ENCODE assay signal across 24 mouse cellular contexts in the genomic region with DNA sequence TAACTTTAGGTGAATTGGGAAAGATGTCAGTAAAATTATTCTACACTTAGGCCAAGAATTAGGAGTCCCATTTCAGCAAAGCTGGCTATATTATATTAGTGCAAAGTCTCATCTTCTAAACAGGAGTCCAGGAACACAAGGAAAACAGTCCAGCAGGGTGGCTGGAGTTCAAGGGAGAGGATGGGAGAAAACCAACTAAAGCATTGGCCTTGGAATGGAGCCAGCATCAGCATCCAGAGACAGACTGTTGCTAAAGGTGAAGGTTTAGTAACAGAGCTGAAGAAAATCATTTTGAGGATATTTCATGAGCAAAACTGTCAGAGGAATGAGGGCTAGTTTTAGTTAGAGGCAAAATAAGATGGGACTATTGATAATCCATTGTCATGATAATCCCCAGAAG.
DNase-seq lines count a peak whose midpoint lies in the region; ATAC-seq lines count a peak whose summit lies in the region.
"Had no signal": no experiment of that assay in that cellular context is flagged by ENCODE, and none has a peak within 500 bp of the region (broad histone marks: within the 10 kb centered on the region; RNA-seq: fewer than 3 reads in every experiment).

No protein-coding gene starts in this region.

- no peaks in the 10 kb centered on the region for H3K4me1 ChIP-seq in intestine, embryonic 16.5 days (ENCODE audit: control insufficient read depth, insufficient read depth, low read length)
- H3K4me1 ChIP-seq: embryonic facial prominence, embryonic 12.5 days; heart, embryonic 12.5 days; heart, embryonic 15.5 days had no signal

- H3K27me3 ChIP-seq in intestine, embryonic 16.5 days (replicated peaks; ENCODE audit: control insufficient read depth, insufficient read depth, low read length): no peaks in the 10 kb centered on the region
- H3K27me3 ChIP-seq: embryonic facial prominence, embryonic 12.5 days; embryonic facial prominence, embryonic 15.5 days; heart, embryonic 12.5 days; heart, embryonic 15.5 days had no signal

- H3K9me3 ChIP-seq in intestine, embryonic 16.5 days (ENCODE audit: control insufficient read depth, low read length): no peaks in the 10 kb centered on the region
- H3K9me3 ChIP-seq: embryonic facial prominence, embryonic 12.5 days; embryonic facial prominence, embryonic 15.5 days; heart, embryonic 12.5 days; heart, embryonic 15.5 days had no signal

- DNase-seq in cerebellum, postnatal 14 days: peak; percentile 13 to 14
- DNase-seq in cerebellum, adult 18-20 months: no peak
- peak; percentile 49 for DNase-seq in adrenal gland, adult 8-10 months
- peak; percentile 49 for DNase-seq in adrenal gland, postnatal 14 days
- no peak for DNase-seq in heart, postnatal 14 days
- DNase-seq: cerebellum, adult 2 months; forebrain, postnatal 0 days; gastrocnemius, adult 2 months; gastrocnemius, postnatal 14 days; heart, adult 18-20 months; heart, postnatal 10 days; heart, postnatal 4 days; kidney, adult 2 months had no signal

- no peaks in the 10 kb centered on the region for H3K36me3 ChIP-seq in intestine, embryonic 16.5 days (ENCODE audit: control insufficient read depth, insufficient read depth, low read length)
- H3K36me3 ChIP-seq: embryonic facial prominence, embryonic 12.5 days; embryonic facial prominence, embryonic 15.5 days; heart, embryonic 12.5 days; heart, embryonic 15.5 days had no signal

- no peak overlapping the region for H3K27ac ChIP-seq in intestine, embryonic 16.5 days (ENCODE audit: low read length)
- H3K27ac ChIP-seq: embryonic facial prominence, embryonic 12.5 days; embryonic facial prominence, embryonic 15.5 days; gastrocnemius, adult 2 months; heart, embryonic 15.5 days; hindbrain, embryonic 14.5 days; hindbrain, postnatal 0 days had no signal

- H3K4me3 ChIP-seq in intestine, embryonic 16.5 days (ENCODE audit: low read length): no peak overlapping the region
- H3K4me3 ChIP-seq: embryonic facial prominence, embryonic 12.5 days; embryonic facial prominence, embryonic 15.5 days; gastrocnemius, adult 2 months; heart, embryonic 12.5 days; heart, embryonic 15.5 days had no signal

- no peak for ATAC-seq in intestine, embryonic 16.5 days
- ATAC-seq: CD4-positive, CD25-positive, alpha-beta regulatory T cell, adult 4 months; forebrain, embryonic 14.5 days; forebrain, postnatal 0 days; hindbrain, postnatal 0 days; inflammation-experienced regulatory T-cells, adult 6 months; intestine, postnatal 0 days had no signal

- H3K4me2 ChIP-seq in intestine, embryonic 16.5 days (ENCODE audit: low read depth, low read length): no peak overlapping the region
- H3K4me2 ChIP-seq: embryonic facial prominence, embryonic 12.5 days; embryonic facial prominence, embryonic 15.5 days; heart, embryonic 12.5 days; heart, embryonic 15.5 days; hindbrain, embryonic 14.5 days had no signal

- no peak overlapping the region for H3K9ac ChIP-seq in intestine, embryonic 16.5 days (ENCODE audit: low read depth, low read length)
- H3K9ac ChIP-seq: embryonic facial prominence, embryonic 12.5 days; embryonic facial prominence, embryonic 15.5 days; forebrain, postnatal 0 days; heart, embryonic 12.5 days; heart, embryonic 15.5 days; hindbrain, embryonic 14.5 days had no signal

- intact Hi-C loops in heart, postnatal 14 days (cut with DNase I): no loop called here

Comparison
In these comparisons a context has a peak if more than half of its experiments do, and no peak if none do; other contexts are left out.
1. DNase-seq: peak in cerebellum, postnatal 14 days (2 of 2), adrenal gland, adult 8-10 months (single experiment) and adrenal gland, postnatal 14 days (single experiment); none in cerebellum, adult 18-20 months (0 of 2) and heart, postnatal 14 days (0 of 2).